Mouse (Mus musculus) heart, embryonic 14.5 days (tissue): ENCODE data around the gene Rab5c. TPM values are rescaled to one million over a fixed set of nuclear protein-coding genes. Genes with fewer than 3 reads are reported as not detected.

Experiments used
- ATAC-seq: fragments of 200-750 bp; cut with Nextera tagmentation; 2 replicates; pipeline ENCODE4 v1.8.0; 2017; ENCODE audit warnings: low read depth, moderate TSS enrichment; ENCODE audit not compliant: insufficient number of reproducible peaks, insufficient read depth, low FRiP score
- H3K27ac ChIP-seq, 2 experiments: fragments of 200-500 bp in 1 of 2; fragments of 300-500 bp in 1 of 2; sonication (generic) in 1 of 2; replicated peaks in 1 of 2; 2 replicates each; pipeline ENCODE4 v1.5.1; 2012 to 2014; ENCODE audit warnings: low read depth in 2 of 2, low read length in 2 of 2, control low read depth in 1 of 2, mild to moderate bottlenecking in 1 of 2, mixed read lengths in 1 of 2; ENCODE audit not compliant: control insufficient read depth in 1 of 2, insufficient read depth in 1 of 2
- H3K27me3 ChIP-seq: fragments of 300-500 bp; sonication (generic); 2 replicates; pipeline ENCODE4 v1.6.1; 2014; ENCODE audit warnings: mild to moderate bottlenecking, low read length, control low read depth; ENCODE audit not compliant: control insufficient read depth, insufficient read depth
- H3K36me3 ChIP-seq: fragments of 300-500 bp; sonication (generic); 2 replicates; pipeline ENCODE4 v1.6.1; 2014; ENCODE audit warnings: mild to moderate bottlenecking, control low read depth, low read length, mixed read lengths; ENCODE audit not compliant: control insufficient read depth, insufficient read depth
- H3K4me1 ChIP-seq, 2 experiments: fragments of 200-500 bp in 1 of 2; fragments of 300-500 bp in 1 of 2; sonication (generic) in 1 of 2; 2 replicates each; pipeline ENCODE4 v1.6.1; 2012 to 2014; ENCODE audit warnings: low read length in 2 of 2, control low read depth in 1 of 2, mixed read lengths in 1 of 2; ENCODE audit not compliant: control insufficient read depth in 2 of 2, insufficient read depth in 2 of 2
- H3K4me2 ChIP-seq: fragments of 300-500 bp; sonication (generic); 2 replicates; pipeline ENCODE4 v1.6.1; 2014; ENCODE audit warnings: mild to moderate bottlenecking, low read length
- H3K4me3 ChIP-seq, 2 experiments: fragments of 200-500 bp in 1 of 2; fragments of 300-500 bp in 1 of 2; sonication (generic) in 1 of 2; 2 replicates each; pipeline ENCODE4 v1.5.1; 2012 to 2014; ENCODE audit warnings: low read length in 2 of 2, mild to moderate bottlenecking in 2 of 2, control low read depth in 1 of 2, low read depth in 1 of 2, moderate library complexity in 1 of 2; ENCODE audit not compliant: control insufficient read depth in 1 of 2, insufficient read depth in 1 of 2
- H3K9ac ChIP-seq: fragments of 300-500 bp; sonication (generic); 2 replicates; pipeline ENCODE4 v1.6.1; 2014; ENCODE audit warnings: mild to moderate bottlenecking, low read length
- H3K9me3 ChIP-seq: fragments of 300-500 bp; sonication (generic); 2 replicates; pipeline ENCODE4 v1.6.1; 2016; ENCODE audit warnings: low read length, control low read depth; ENCODE audit not compliant: control insufficient read depth
- WGBS: fragments of 180-500 bp; shearing (Covaris S2); extraction: QIAGEN DNeasy Blood & Tissue Kit; methylation state at CpG from one replicate; pipeline ENCODE4 v1.1.7; 2014; 5-methylcytosine and 5-hydroxymethylcytosine counted together
- polyA plus RNA-seq: library from polyadenylated mRNA; unstranded; fragments of >200 nt; fragmentation: Nextera tagmentation; extraction: Ambion mirVana; gene quantifications from 2 replicates; pipeline ENCODE4 v1.2.1, GENCODE M21; 2014

The Rab5c gene
- polyA plus RNA-seq, 1 experiment from 2014 or later: 30.7 TPM

GRCm38 (mm10) chr11:100703851-100704531, 34.0 kb downstream of the Rab5c start, which contains the start of gene Dhx58:
TSS of gene Dhx58 (minus strand) at chr11:100704271.
- ATAC-seq: no peak
- Histone ChIP-seq H3K4me2 (no peak within 1 kb of the TSS), H3K4me1 (peaks cover 3% of the 10 kb centered on the region in 2 experiments; a peak in 1 of 4 replicates), H3K36me3 (peaks cover 47% of the 10 kb centered on the region), H3K4me3 (no peak within 1 kb of the TSS), H3K9ac (no peak within 1 kb of the TSS; the same call in 1 of the 2 replicates), H3K27ac (0 out of 4 replicates have a peak within 1 kb of the TSS, but pooled peaks of 1 of the 2 experiments have one; percentile 11), H3K9me3 (no peaks in the 10 kb centered on the region), H3K27me3 (no peaks in the 10 kb centered on the region)
- 63% methylated on average over 7 of the region's 7 CpGs for WGBS

- no peak overlapping the region for H3K4me3 ChIP-seq
- H3K36me3 ChIP-seq: peaks cover 41% of the 10 kb centered on the region
- WGBS: 57% methylated on average over 11 of the region's 11 CpGs
- no peaks in the 10 kb centered on the region for H3K27me3 ChIP-seq
- H3K4me1 ChIP-seq: peaks cover 3% of the 10 kb centered on the region in 2 experiments; a peak in 1 of 4 replicates
- no peaks in the 10 kb centered on the region for H3K9me3 ChIP-seq
- ATAC-seq: no peak
- H3K4me2 ChIP-seq: no peak overlapping the region
- H3K9ac ChIP-seq: no peak overlapping the region
- H3K27ac ChIP-seq: no peak overlapping the region
Observed at GRCm38 (mm10) chr11:100703366-100703765, 34.6 kb downstream of the Rab5c start.

DNA sequence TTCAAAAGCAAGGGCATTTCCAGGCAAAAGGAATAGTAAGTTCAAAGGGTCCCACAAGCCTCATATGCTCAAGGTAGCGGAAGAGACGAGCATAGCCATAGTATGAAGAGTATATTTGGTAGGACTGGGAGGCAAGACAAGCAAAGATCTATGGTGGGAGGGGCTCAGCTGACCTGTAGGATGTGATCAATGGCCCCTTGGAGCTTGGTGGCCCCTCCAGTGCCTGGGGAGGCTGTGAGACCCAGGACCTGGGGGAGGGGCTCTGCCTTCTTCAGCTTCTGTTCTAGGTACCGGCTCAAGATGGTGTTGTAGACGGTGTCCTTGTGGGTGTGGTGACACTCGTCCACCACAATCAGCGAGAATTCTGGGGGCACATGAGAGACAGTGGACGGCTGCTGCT, 35.1 kb downstream of the Rab5c start:
- Histone ChIP-seq H3K27me3 (no peaks in the 10 kb centered on the region), H3K9me3 (no peaks in the 10 kb centered on the region), H3K9ac (peak overlapping the region; percentile 44; the same call in 1 of the 2 replicates), H3K27ac (no peak overlapping the region), H3K4me3 (peak overlapping the region; percentile 0 to 4; a peak in 1 of 4 replicates), H3K36me3 (peaks cover 36% of the 10 kb centered on the region), H3K4me1 (peaks cover 3% of the 10 kb centered on the region in 2 experiments; a peak in 1 of 4 replicates), H3K4me2 (peak overlapping the region; percentile 54)
- WGBS: 44% methylated on average over 7 of the region's 7 CpGs
- no peak for ATAC-seq

GRCm38 (mm10) chr11:100702081-100702851, 35.7 kb downstream of the Rab5c start:
- Histone ChIP-seq H3K36me3 (peaks cover 30% of the 10 kb centered on the region), H3K4me2 (peak overlapping the region; percentile 54), H3K4me1 (peaks cover 3% of the 10 kb centered on the region in 2 experiments; a peak in 1 of 4 replicates), H3K9ac (peak overlapping the region; percentile 44; the same call in 1 of the 2 replicates), H3K27me3 (no peaks in the 10 kb centered on the region), H3K27ac (no peak overlapping the region), H3K4me3 (peak overlapping the region; percentile 0 to 4; a peak in 1 of 4 replicates), H3K9me3 (no peaks in the 10 kb centered on the region)
- WGBS: 34% methylated on average over 19 of the region's 19 CpGs
- no peak for ATAC-seq

DNA sequence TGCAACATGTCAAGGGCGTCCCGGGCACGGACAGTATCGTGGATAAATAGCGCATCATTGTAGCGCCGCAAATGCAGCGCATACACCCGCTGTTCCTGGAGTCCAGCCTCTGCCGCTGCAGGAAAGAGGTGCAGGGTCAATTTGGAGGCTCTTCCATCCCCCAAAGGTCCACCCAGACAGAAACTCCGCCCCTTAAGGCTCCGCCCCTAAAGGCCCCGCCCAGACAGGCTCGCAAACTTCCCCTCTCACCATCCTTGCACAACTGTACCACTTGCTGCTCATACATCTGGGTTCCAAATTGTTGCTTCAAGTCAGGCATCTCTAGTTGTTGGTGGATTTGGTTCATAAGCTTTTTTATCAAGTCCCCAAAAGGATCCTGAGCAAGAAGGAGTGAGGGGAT, 36.7 kb downstream of the Rab5c start:
- Histone ChIP-seq H3K4me2 (peak overlapping the region; percentile 52), H3K4me3 (peak overlapping the region; percentile 14 to 21; a peak in 3 of 4 replicates), H3K4me1 (peaks cover 3% of the 10 kb centered on the region in 2 experiments; a peak in 1 of 4 replicates), H3K27me3 (no peaks in the 10 kb centered on the region), H3K36me3 (peaks cover 20% of the 10 kb centered on the region), H3K27ac (no peak overlapping the region), H3K9me3 (no peaks in the 10 kb centered on the region), H3K9ac (no peak overlapping the region)
- 5% methylated on average over 14 of the region's 14 CpGs for WGBS
- ATAC-seq: no peak

GRCm38 (mm10) chr11:100700710-100701109, 37.3 kb downstream of the Rab5c start:
- Histone ChIP-seq H3K36me3 (peaks cover 14% of the 10 kb centered on the region), H3K4me1 (peaks cover 3% of the 10 kb centered on the region in 2 experiments; a peak in 1 of 4 replicates), H3K4me2 (peak overlapping the region; percentile 52), H3K9ac (no peak overlapping the region), H3K27ac (no peak overlapping the region), H3K27me3 (no peaks in the 10 kb centered on the region), H3K4me3 (peak overlapping the region in 1 of 2 experiments; percentile 14; a peak in 1 of 4 replicates), H3K9me3 (no peaks in the 10 kb centered on the region)
- 80% methylated on average over 3 of the region's 3 CpGs for WGBS
- no peak for ATAC-seq

DNA sequence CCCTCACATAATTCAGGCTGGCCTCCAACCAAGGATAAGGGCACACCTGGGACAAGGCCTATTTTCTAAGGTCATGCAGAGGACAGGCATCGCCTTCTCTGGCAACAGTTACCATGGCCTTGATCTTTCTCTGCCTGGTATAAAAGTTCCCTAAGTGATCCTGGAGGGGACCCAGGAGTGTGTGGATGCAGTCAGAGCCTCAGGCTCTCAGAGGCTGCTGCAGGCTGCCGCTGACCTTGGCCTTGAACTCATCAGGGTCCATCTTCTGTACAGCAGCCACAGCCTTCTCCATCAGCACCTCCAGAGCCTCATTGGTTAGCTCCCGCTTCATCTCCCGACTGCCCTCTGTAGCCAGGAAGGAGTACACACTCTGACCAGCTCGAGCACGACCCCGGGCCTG, 40.1 kb downstream of the Rab5c start:
- H3K4me2 ChIP-seq: no peak overlapping the region
- ATAC-seq: no peak
- no peaks in the 10 kb centered on the region for H3K36me3 ChIP-seq
- peaks cover 2% of the 10 kb centered on the region; the same call in 1 of the 2 replicates for H3K27me3 ChIP-seq
- no peaks in the 10 kb centered on the region for H3K9me3 ChIP-seq
- WGBS: 72% methylated on average over 7 of the region's 7 CpGs
- H3K9ac ChIP-seq: no peak overlapping the region
- no peak overlapping the region for H3K27ac ChIP-seq
- H3K4me1 ChIP-seq: peaks cover 3% of the 10 kb centered on the region in 2 experiments; a peak in 1 of 4 replicates
- H3K4me3 ChIP-seq: no peak overlapping the region
